Mouse (Mus musculus): ENCODE measurements at regions not wholly inside any gene's neighbourhood (a gene's known extent, or its start where the extent isn't known, plus 50 kb on each side); places are given as distances from the start of the nearest gene placed in this dataset.

DNA sequence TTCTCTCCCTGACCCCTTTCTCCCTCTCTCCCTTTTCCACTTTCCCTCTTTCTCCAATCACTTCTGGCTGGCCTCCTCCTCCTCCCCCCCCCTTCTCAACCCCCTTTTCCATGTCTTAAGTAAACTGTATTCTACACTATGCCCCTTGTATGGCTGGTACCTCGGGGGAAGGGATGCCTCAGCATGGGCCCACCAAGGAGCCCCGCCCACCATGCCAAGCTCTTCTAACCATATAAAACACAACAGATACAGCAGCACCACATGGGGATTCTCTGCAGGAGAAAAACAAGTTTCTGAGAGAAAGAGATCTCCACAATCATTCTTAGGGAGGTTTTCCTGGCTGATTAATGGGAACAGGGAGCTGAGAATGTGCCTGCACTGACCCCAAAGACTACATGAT lies 196.6 kb upstream of the Trib2 start:
- TF ChIP-seq ZC3H11A (IDR thresholded peaks at IDR 0.05; ENCODE audit: borderline replicate concordance, low read depth, low read length): no peak
- no peak for TF ChIP-seq HCFC1 (IDR thresholded peaks at IDR 0.05; ENCODE audit: borderline replicate concordance, insufficient read depth, low read length)
- no peak for TF ChIP-seq MAFK (IDR thresholded peaks at IDR 0.05; ENCODE audit: insufficient read depth, low read depth, low read length)
- no peak for TF ChIP-seq CHD2 (IDR thresholded peaks at IDR 0.05; ENCODE audit: low read depth, low read length)

All from ES-E14 (cell line).